Mouse (Mus musculus): ENCODE data around the gene Calm3.
"Not testable (repeated sequence)": the region's sequence is repeated elsewhere in the genome, so short reads cannot be mapped to it uniquely, and the experiment has no call there.

Calm3 gene

GRCm38 (mm10) chr7:16924037-16924834 is at the start of gene Calm3:
Gene Calm3 (minus strand): TSS chr7:16924114.
- DNase-seq (ENCODE audit: low spot score in 2 of 2), result peak; percentile 99 to 100

DNA sequence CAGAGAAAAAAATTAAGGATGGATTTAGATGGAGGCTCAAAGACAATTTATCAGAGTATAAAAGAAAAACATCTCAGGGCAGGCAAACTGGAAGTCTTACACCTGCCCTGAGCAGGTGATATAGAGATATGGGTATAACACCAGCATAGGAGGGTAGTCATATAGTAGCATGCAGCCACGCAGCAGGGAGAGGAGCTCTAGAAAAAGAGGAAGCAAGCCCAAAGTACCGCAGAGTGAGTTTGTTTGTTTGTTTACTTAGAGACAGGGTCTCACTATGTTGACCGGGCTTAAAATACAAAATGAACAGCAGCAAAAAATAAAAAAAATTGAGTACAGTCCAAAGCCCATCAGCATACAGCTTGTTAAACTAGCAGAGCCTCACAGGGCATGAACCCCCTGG is 47.2 kb upstream of the Calm3 start:
- DNase-seq (ENCODE audit: low spot score in 2 of 2), result no peak

DNA sequence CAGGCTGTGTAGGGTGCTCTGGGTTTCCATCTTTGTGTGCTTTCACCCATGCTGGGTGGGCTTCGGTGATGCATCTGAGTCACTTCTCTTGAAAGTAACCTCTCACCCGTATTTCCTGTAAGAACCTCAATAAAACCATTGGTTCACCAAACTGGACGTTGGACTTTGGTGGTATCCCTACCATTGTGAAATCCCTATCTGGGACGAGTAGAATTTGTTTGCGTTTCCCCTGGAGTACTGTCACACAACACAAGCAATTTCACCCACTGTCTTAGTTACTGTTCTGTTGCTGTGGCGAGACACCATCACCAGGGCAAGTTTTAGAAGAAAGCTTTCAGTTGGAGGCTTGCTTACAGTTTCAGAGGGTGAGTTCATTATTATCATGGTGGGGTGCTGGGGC is 44.5 kb upstream of the Calm3 start:
- DNase-seq (ENCODE audit: low spot score in 2 of 2), result no peak

DNA sequence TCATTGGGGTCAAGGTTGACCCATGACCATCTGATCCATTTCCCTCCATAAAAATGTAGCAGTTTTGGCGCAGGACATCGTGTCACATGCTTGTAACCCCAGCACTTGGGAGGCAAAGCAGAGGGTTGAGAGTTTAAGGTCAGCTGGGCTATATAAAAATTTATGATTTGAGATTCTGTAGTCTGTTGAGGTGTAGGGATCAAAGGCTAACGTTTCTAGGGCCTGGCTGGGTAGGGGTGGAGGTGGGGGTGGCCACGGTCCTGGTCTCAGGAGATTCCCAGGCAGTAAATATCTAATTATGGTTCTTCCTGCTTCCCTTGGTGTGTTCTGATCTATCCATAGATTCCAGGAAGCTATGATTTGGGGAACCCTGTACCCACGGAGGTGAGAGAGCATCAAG is 37.8 kb upstream of the Calm3 start:
- no peak for DNase-seq (ENCODE audit: low spot score in 2 of 2)

- no peak for DNase-seq (ENCODE audit: low spot score in 2 of 2)
Observed at GRCm38 (mm10) chr7:16959539-16960187, 35.7 kb upstream of the Calm3 start, which contains the start of gene Pnmal1. Gene Pnmal1 (plus strand): TSS chr7:16959679.

DNA sequence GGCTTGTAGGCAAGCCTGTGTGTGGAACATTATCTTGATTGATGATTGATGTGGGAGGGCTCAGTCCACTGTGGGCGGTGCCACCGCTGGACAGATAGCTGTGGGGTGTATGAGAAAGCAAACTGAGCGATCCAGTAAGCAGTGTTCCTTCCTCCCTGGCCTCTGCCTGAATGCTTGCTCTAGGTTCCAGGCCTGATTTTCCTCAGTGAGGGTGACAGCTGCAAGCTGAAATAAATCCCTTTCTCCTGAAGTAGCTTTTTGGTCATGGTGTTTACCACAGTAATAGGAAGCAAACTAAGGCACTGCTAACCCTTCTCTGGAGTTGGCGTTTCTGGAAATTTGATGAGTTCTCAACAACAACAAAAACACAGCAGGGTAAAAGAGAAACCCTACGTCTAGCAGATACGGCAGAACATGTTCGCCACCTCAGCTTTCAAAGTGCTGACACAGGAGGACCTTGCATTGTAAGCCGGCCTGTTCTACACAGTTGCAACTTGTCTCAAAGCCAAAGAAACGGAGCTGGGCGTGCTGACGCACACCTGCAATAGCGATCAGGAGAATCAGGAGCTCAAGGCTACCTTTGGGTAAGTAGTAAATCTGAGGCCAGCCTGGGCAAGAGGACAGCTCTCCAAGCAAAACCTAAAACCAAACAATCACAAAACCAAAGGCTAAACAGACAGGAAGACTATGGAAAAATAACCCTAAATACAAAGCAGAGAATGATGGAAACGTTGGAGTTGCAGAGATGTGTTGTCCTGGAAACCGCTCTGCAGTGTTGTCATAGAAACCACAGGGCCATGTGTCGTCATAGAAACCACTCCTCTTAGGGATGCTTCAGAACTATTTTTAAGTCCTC is 32.7 kb upstream of the Calm3 start:
- no peak for DNase-seq (ENCODE audit: low spot score in 2 of 2)

GRCm38 (mm10) chr7:16955712-16956111 is 31.8 kb upstream of the Calm3 start:
- DNase-seq (ENCODE audit: low spot score in 2 of 2), result no peak

GRCm38 (mm10) chr7:16953776-16954175 is 29.9 kb upstream of the Calm3 start:
- not testable (repeated sequence) for DNase-seq (ENCODE audit: low spot score in 2 of 2)

GRCm38 (mm10) chr7:16950861-16951635 is 27.1 kb upstream of the Calm3 start:
- DNase-seq (ENCODE audit: low spot score in 2 of 2), result peak; percentile 36 to 77

DNA sequence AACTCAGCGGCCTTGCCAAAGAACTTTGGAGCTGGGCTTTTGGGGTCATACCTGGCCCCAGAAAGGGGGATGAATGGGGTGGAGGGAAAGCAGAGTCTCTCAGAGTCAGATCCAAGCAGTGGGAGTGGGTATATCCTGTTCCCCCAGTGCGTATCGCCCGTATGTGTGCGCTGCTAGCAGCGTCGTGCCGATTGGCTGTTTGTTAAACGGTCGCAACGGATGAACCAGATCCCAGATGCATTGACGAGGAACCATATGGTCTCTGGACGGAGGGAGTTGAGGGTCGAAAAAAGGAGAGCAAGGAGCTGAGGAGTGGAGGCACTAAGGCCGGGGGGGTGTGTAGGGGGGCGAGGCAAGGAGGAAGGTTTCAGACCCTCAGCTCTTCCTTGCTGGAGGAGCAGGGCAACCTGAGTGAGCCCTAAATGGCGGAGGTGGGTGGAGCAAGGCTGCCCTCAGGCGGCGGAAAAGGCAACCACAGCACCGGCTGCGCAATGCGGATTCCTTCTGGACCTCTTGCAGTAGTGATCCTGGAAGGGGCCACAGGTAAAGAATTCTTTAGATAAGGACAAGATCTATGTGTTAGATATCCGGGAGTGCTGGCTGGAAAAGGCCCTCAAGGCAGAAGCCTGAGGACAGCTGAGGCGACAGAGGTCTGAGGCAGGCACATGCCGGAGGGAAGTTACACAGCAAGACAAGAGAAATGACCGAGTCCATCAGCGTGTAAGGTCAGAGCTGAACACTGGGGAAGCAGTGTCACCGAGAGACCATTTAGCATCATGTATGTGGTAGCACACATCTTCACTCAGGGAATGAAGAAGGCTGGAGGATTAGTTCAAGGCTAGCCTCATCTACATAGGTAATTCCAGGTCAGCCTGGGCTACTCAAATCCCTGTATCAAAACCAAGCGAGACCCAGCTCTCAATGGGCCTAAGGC is 26.3 kb upstream of the Calm3 start:
- DNase-seq (ENCODE audit: low spot score in 2 of 2), result peak; percentile 53 to 74

DNA sequence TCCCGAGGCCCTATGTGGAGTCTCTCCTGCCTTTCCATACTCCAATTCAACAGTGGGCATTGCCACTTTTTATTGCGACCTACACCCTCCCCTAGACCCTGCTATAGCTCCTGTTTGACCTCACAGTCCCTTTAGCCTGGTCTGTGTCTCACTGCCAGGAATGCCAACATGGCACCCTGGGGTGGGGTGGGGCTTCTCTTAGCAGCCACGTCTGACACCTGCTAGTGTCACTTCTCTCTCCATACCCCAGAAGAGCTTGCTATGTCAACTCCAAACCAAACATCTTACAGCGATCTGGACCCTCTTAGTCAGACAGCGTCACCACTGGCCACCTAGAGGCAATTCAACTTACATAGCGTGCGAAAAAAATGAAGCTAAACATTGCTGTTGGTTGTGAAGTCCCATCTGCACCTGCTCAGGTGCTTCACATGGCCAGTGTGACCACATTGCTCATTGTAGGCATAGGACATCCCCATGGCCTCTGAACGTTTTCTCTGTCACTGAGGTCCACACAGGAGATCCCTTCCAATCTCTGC is 25.1 kb upstream of the Calm3 start:
- DNase-seq (ENCODE audit: low spot score in 2 of 2), result no peak

GRCm38 (mm10) chr7:16947959-16948361 is 24.0 kb upstream of the Calm3 start:
- no peak for DNase-seq (ENCODE audit: low spot score in 2 of 2)

- DNase-seq (ENCODE audit: low spot score in 2 of 2), result no peak
Observed at GRCm38 (mm10) chr7:16947349-16947895, 23.5 kb upstream of the Calm3 start.

DNA sequence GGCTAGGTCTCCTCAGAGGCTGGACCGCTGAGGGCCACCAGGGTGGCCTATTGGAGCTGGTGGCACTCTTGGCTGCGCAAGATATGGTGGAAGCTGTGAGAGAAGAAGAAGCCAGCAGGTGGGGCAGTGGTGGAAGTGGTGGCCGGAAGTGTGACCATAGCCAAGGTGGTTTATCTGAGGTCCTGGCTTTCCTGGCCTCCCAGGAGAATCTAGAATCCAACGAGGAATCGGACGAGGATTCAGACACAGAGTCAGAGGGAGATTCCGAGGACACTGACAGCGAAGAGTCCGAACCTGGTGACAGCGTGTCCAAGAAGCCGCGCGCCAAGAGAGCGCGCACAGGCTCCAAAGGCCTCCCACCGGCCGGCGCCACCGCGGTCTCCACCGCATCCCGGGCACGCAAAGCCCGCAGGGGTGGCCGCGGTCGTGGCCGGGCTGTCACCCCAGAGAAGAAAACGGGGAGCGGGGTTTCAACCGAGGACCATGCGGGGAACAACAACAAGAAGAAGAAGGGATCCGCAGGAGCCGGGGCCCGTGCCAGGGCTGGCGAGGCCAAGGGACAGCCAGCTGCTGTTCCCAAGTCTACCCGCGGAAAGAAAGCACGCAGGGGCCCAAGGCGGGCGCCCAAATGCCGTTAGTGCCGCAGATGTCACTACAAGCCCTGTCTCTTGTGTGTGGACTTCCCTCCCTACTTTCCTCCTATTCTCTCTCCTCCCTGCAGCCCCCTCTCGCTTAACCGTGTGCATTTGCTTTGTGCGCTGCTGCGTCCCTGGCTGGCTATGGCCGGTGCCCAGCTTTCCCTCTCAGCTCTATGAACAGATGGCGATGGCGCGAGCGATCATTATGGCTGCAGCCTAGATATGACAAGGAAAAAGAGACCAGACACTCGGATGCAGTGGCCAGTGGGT is 22.8 kb upstream of the Calm3 start:
- peak in 1 of 2 experiments; percentile 20 for DNase-seq (ENCODE audit: low spot score in 2 of 2)

- DNase-seq (ENCODE audit: low spot score in 2 of 2), result no peak
Observed at GRCm38 (mm10) chr7:16945419-16945818, 21.5 kb upstream of the Calm3 start.

GRCm38 (mm10) chr7:16944808-16945315 is 20.9 kb upstream of the Calm3 start:
- DNase-seq (ENCODE audit: low spot score in 2 of 2), result peak in 1 of 2 experiments; percentile 15

- peak in 1 of 2 experiments; percentile 71 for DNase-seq (ENCODE audit: low spot score in 2 of 2)
Observed at GRCm38 (mm10) chr7:16944061-16944807, 20.3 kb upstream of the Calm3 start, which contains the start of gene Pnmal2. Gene Pnmal2 (plus strand): TSS chr7:16944682.

GRCm38 (mm10) chr7:16942861-16943260 is 18.9 kb upstream of the Calm3 start:
- no peak for DNase-seq (ENCODE audit: low spot score in 2 of 2)
